In genomic region chr7:112216720-112217119, GRCm38 (mm10) we compare ENCODE assay signal across 11 mouse cellular contexts. TPM values are rescaled to one million over a fixed set of nuclear protein-coding genes. Genes with fewer than 3 reads are reported as not detected.
DNase-seq lines count a peak whose midpoint lies in the region; ATAC-seq and TF ChIP-seq lines count a peak whose summit lies in the region.
"Had no signal": no experiment of that assay in that cellular context is flagged by ENCODE, and none has a peak within 500 bp of the region (broad histone marks: within the 10 kb centered on the region; RNA-seq: fewer than 3 reads in every experiment).

No protein-coding gene starts in this region.

- no peak for TF ChIP-seq CTCF in liver, adult 2 months (IDR thresholded peaks at IDR 0.05; ENCODE audit: low read depth, low read length)
- no peak for TF ChIP-seq CTCF in small intestine, adult 2 months (IDR thresholded peaks at IDR 0.05; ENCODE audit: extremely low read depth, insufficient read length, insufficient replicate concordance, low read depth, low read length)

- no peak overlapping the region for H3K4me2 ChIP-seq in liver, embryonic 12.5 days
- H3K4me2 ChIP-seq in heart, embryonic 15.5 days, result no peak overlapping the region

- H3K27me3 ChIP-seq in liver, adult 2 months (ENCODE audit: control insufficient read depth, insufficient read depth, low read length), result no peaks in the 10 kb centered on the region
- H3K27me3 ChIP-seq in liver, embryonic 12.5 days (replicated peaks), result no peaks in the 10 kb centered on the region
- H3K27me3 ChIP-seq in heart, embryonic 15.5 days, result no peaks in the 10 kb centered on the region
- no peaks in the 10 kb centered on the region for H3K27me3 ChIP-seq in small intestine, adult 2 months (ENCODE audit: control insufficient read depth, insufficient read depth, low read length)

- no peak overlapping the region for H3K4me3 ChIP-seq in liver, adult 2 months (ENCODE audit: insufficient read depth, low read depth, low read length)
- H3K4me3 ChIP-seq in liver, embryonic 12.5 days, result no peak overlapping the region
- H3K4me3 ChIP-seq in heart, embryonic 15.5 days, result no peak overlapping the region
- H3K4me3 ChIP-seq in small intestine, adult 2 months (ENCODE audit: low read depth, low read length), result no peak overlapping the region

- H3K27ac ChIP-seq in liver, adult 2 months (replicated peaks; ENCODE audit: insufficient read depth, low read depth, low read length), result 0 out of 2 replicates have a peak overlapping the region, but pooled peaks have one; percentile 4
- H3K27ac ChIP-seq in liver, embryonic 12.5 days, result no peak overlapping the region
- peak overlapping the region; percentile 44 for H3K27ac ChIP-seq in heart, embryonic 15.5 days
- H3K27ac ChIP-seq in small intestine, adult 2 months (ENCODE audit: insufficient read depth, low read depth, low read length), result peak overlapping the region; percentile 62

- 0 out of 2 replicates have a peak, but pooled peaks cover 3% of the 10 kb centered on the region for H3K9me3 ChIP-seq in liver, embryonic 12.5 days (replicated peaks)
- no peaks in the 10 kb centered on the region for H3K9me3 ChIP-seq in heart, embryonic 15.5 days (replicated peaks)

- TF ChIP-seq POLR2A in liver, adult 2 months (IDR thresholded peaks at IDR 0.05; ENCODE audit: extremely low read depth, insufficient read depth, low read length), result no peak
- TF ChIP-seq POLR2A in small intestine, adult 2 months (IDR thresholded peaks at IDR 0.05; ENCODE audit: low read depth, low read length), result no peak

- no peaks in the 10 kb centered on the region; the same call in 1 of the 2 replicates for H3K4me1 ChIP-seq in liver, adult 2 months (ENCODE audit: control insufficient read depth, insufficient read depth, low read length)
- 0 out of 2 replicates have a peak, but pooled peaks cover 6% of the 10 kb centered on the region for H3K4me1 ChIP-seq in liver, embryonic 12.5 days
- H3K4me1 ChIP-seq in heart, embryonic 15.5 days (replicated peaks), result peaks cover 36% of the 10 kb centered on the region
- H3K4me1 ChIP-seq in small intestine, adult 2 months (ENCODE audit: control insufficient read depth, insufficient read depth, insufficient read length, low read length), result peaks cover 36% of the 10 kb centered on the region

- no peak for ATAC-seq in liver, embryonic 12.5 days
- ATAC-seq in heart, embryonic 15.5 days (replicated peaks; ENCODE audit: insufficient number of reproducible peaks, insufficient read depth, low FRiP score, low read depth), result 0 out of 2 replicates have a peak, but pooled peaks have one; percentile 28
- no peak for ATAC-seq in megakaryocyte, adult 5-6 weeks (ENCODE audit: poor library complexity, severe bottlenecking)
- ATAC-seq in monocyte, adult 5-6 weeks (replicated peaks; ENCODE audit: insufficient number of reproducible peaks, low FRiP score, low TSS enrichment, poor library complexity, severe bottlenecking), result no peak
- ATAC-seq: inflammation-experienced regulatory T-cells, adult 6 months had no signal

- H3K36me3 ChIP-seq in liver, adult 2 months (ENCODE audit: control insufficient read depth, insufficient read depth, low read length), result no peaks in the 10 kb centered on the region
- H3K36me3 ChIP-seq in liver, embryonic 12.5 days, result no peaks in the 10 kb centered on the region
- H3K36me3 ChIP-seq in heart, embryonic 15.5 days, result no peaks in the 10 kb centered on the region
- no peaks in the 10 kb centered on the region for H3K36me3 ChIP-seq in small intestine, adult 2 months (ENCODE audit: control insufficient read depth, insufficient read depth, low read length)
- H3K36me3 ChIP-seq: G1E had no signal

- WGBS in liver, adult 2 months, result 87% methylated on average over 5 of the region's 5 CpGs
- 60% methylated on average over 5 of the region's 5 CpGs for WGBS in liver, embryonic 12.5 days (ENCODE audit: insufficient replicate concordance)
- 54% methylated on average over 5 of the region's 5 CpGs for WGBS in heart, embryonic 15.5 days
- 44% methylated on average over 5 of the region's 5 CpGs for WGBS in small intestine, adult 2 months

- DNase-seq in liver, adult 2 months (ENCODE audit: extremely low read depth, low read depth, low spot score), result no peak
- peak; percentile 14 for DNase-seq in adipocyte (ENCODE audit: low spot score)
- DNase-seq: cerebellum, adult 11 months; embryo, embryonic 11 days had no signal

- H3K79me2 ChIP-seq in liver, adult 2 months (ENCODE audit: control insufficient read depth, insufficient read depth, low read length), result no peaks in the 10 kb centered on the region

- no peak overlapping the region for H3K9ac ChIP-seq in liver, adult 2 months (ENCODE audit: low read depth, low read length)
- no peak overlapping the region for H3K9ac ChIP-seq in liver, embryonic 12.5 days
- no peak overlapping the region for H3K9ac ChIP-seq in heart, embryonic 15.5 days

RNA-seq across cellular contexts. Expression of gene Mical2, which starts 8.9 kb away (rescaled TPM):
- total RNA-seq in liver, adult 2 months (2014; rRNA removed), result 4.1 and 4.5 TPM in 2 replicates
- polyA plus RNA-seq in liver, adult 2 months (2012; rRNA removed), result 6.9 and 7.9 TPM in 2 replicates
- 3.4 and 4.1 TPM in 2 replicates for polyA plus RNA-seq in liver, embryonic 12.5 days (2016; fragmentation: Nextera tagmentation; extraction: Ambion mirVana)
- polyA plus RNA-seq in heart, embryonic 15.5 days (2015; fragmentation: Nextera tagmentation; extraction: Ambion mirVana), result 132 and 134 TPM in 2 replicates
- polyA plus RNA-seq in small intestine, adult 2 months (2012; rRNA removed), result 13.0 and 20.7 TPM in 2 replicates
- 1.1 and 1.8 TPM in 2 replicates for total RNA-seq in megakaryocyte, adult 5-6 weeks (2015)
- total RNA-seq in megakaryocyte, adult 5-6 weeks (2017), result 0.69 and 1.1 TPM in 2 replicates
- total RNA-seq in monocyte, adult 5-6 weeks (2017), result 0.75 to 3.9 TPM (median 1.6 TPM) in 3 replicates
- polyA plus RNA-seq: G1E had no signal

RNA-seq across cellular contexts. Expression of gene Dkk3, which starts 57.9 kb away (rescaled TPM):
- 0.65 and 1.0 TPM in 2 replicates for total RNA-seq in liver, adult 2 months (2014; rRNA removed)
- 0.39 and 0.46 TPM in 2 replicates for polyA plus RNA-seq in liver, adult 2 months (2012; rRNA removed)
- polyA plus RNA-seq in liver, embryonic 12.5 days (2016; fragmentation: Nextera tagmentation; extraction: Ambion mirVana), result 7.3 and 7.5 TPM in 2 replicates
- polyA plus RNA-seq in heart, embryonic 15.5 days (2015; fragmentation: Nextera tagmentation; extraction: Ambion mirVana), result 75.1 and 88.2 TPM in 2 replicates
- polyA plus RNA-seq in small intestine, adult 2 months (2012; rRNA removed), result 6.0 and 9.6 TPM in 2 replicates
- 0.16 TPM in 1 of 2 replicates, not detected in the other for total RNA-seq in megakaryocyte, adult 5-6 weeks (2015)
- total RNA-seq in megakaryocyte, adult 5-6 weeks (2017), result not detected in 2 replicates
- total RNA-seq in monocyte, adult 5-6 weeks (2017), result not detected in 3 replicates
- polyA plus RNA-seq: G1E had no signal
